Mouse (Mus musculus) yolk sac, embryonic 10.5 days (tissue): Measurements from ENCODE around the gene Kdm7a.

ENCODE experiments used
- DNase-seq: peaks from one replicate; pipeline ENCODE4 v3.0.0-alpha.2; 2017; ENCODE audit warnings: low spot score

Kdm7a gene

GRCm38 (mm10) chr6:39206581-39207461, at the start of gene Kdm7a:
Gene Kdm7a, minus strand, starts transcription at chr6:39206789.
- DNase-seq: peak; percentile 77

GRCm38 (mm10) chr6:39255271-39255670, 48.7 kb upstream of the Kdm7a start:
- DNase-seq: no peak

GRCm38 (mm10) chr6:39250055-39250454, 43.5 kb upstream of the Kdm7a start:
- DNase-seq: no peak

GRCm38 (mm10) chr6:39249176-39249770, 42.7 kb upstream of the Kdm7a start:
- DNase-seq: no peak

- no peak for DNase-seq
Observed at GRCm38 (mm10) chr6:39244066-39244465, 37.5 kb upstream of the Kdm7a start.

- DNase-seq: peak; percentile 64
Observed at GRCm38 (mm10) chr6:39243511-39243961, 36.9 kb upstream of the Kdm7a start.

- DNase-seq: peak; percentile 32
Observed at GRCm38 (mm10) chr6:39242718-39243471, 36.3 kb upstream of the Kdm7a start.

- DNase-seq: no peak
Observed at GRCm38 (mm10) chr6:39241421-39241891, 34.9 kb upstream of the Kdm7a start.

GRCm38 (mm10) chr6:39240956-39241355, 34.4 kb upstream of the Kdm7a start:
- DNase-seq: no peak

- DNase-seq: peak; percentile 20
Observed at GRCm38 (mm10) chr6:39237887-39238286, 31.3 kb upstream of the Kdm7a start.

GRCm38 (mm10) chr6:39232617-39233016, 26.0 kb upstream of the Kdm7a start:
- no peak for DNase-seq

GRCm38 (mm10) chr6:39230664-39231063, 24.1 kb upstream of the Kdm7a start:
- DNase-seq: no peak

GRCm38 (mm10) chr6:39226610-39226955, 20.0 kb upstream of the Kdm7a start:
- no peak for DNase-seq

GRCm38 (mm10) chr6:39225876-39226609, 19.5 kb upstream of the Kdm7a start:
- no peak for DNase-seq

GRCm38 (mm10) chr6:39223328-39223885, 16.8 kb upstream of the Kdm7a start:
- no peak for DNase-seq

- no peak for DNase-seq
Observed at GRCm38 (mm10) chr6:39222487-39222886, 15.9 kb upstream of the Kdm7a start.

GRCm38 (mm10) chr6:39217961-39218360, 11.4 kb upstream of the Kdm7a start:
- no peak for DNase-seq

GRCm38 (mm10) chr6:39217138-39217537, 10.5 kb upstream of the Kdm7a start:
- DNase-seq: no peak

- no peak for DNase-seq
Observed at GRCm38 (mm10) chr6:39214949-39215606, 8.5 kb upstream of the Kdm7a start.

GRCm38 (mm10) chr6:39209677-39210076, 3.1 kb upstream of the Kdm7a start:
- no peak for DNase-seq

- no peak for DNase-seq
Observed at GRCm38 (mm10) chr6:39208181-39208580, 1.6 kb upstream of the Kdm7a start.
